Mouse (Mus musculus) cortical plate, adult 2 months (tissue): ENCODE measurements at regions not wholly inside any gene's neighbourhood (a gene's known extent, or its start where the extent isn't known, plus 50 kb on each side); places are given as distances from the start of the nearest gene placed in this dataset.

ENCODE experiments used
- CTCF ChIP-seq: fragments of 200-500 bp; IDR thresholded peaks from 2 replicates; pipeline ENCODE4 v1.5.1; 2011; ENCODE audit warnings: mild to moderate bottlenecking, control low read depth, low read length; ENCODE audit not compliant: insufficient read depth; ENCODE audit errors: extremely low read depth
- POLR2A ChIP-seq: fragments of 200-500 bp; IDR thresholded peaks from 2 replicates; pipeline ENCODE4 v1.6.1; 2011; ENCODE audit warnings: mild to moderate bottlenecking, low read length, control low read depth; ENCODE audit not compliant: insufficient read depth; ENCODE audit errors: extremely low read depth

GRCm38 (mm10) chr6:51016441-51017070 lies 362.3 kb upstream of the Npvf start:
- TF ChIP-seq CTCF (no peak), POLR2A (no peak)
